Mouse (Mus musculus): ENCODE data around the gene Mpc1.
"Not testable (repeated sequence)": the region's sequence is repeated elsewhere in the genome, so short reads cannot be mapped to it uniquely, and the experiment has no call there.

Gene Mpc1

DNA sequence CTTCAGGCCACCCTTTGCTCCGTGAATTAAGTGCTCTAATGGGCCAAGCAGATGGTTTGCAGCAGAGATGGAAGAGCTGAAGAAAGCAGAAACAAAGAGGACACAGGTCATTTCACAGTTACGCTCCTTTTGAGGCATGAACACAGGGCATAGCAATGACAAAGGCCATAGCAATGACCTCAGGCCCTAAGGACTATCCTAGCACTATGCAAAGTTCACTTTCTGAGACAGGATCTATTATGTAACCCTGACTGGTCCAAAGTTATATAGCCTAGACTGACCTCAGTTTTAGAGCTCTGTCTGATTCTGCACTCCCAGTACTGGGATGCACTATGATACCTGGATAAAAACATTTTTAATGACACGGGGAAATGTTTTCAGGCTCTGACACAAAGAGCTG is 4.3 kb upstream of the Mpc1 start:
- DNase-seq (ENCODE audit: low spot score) = no peak

DNA sequence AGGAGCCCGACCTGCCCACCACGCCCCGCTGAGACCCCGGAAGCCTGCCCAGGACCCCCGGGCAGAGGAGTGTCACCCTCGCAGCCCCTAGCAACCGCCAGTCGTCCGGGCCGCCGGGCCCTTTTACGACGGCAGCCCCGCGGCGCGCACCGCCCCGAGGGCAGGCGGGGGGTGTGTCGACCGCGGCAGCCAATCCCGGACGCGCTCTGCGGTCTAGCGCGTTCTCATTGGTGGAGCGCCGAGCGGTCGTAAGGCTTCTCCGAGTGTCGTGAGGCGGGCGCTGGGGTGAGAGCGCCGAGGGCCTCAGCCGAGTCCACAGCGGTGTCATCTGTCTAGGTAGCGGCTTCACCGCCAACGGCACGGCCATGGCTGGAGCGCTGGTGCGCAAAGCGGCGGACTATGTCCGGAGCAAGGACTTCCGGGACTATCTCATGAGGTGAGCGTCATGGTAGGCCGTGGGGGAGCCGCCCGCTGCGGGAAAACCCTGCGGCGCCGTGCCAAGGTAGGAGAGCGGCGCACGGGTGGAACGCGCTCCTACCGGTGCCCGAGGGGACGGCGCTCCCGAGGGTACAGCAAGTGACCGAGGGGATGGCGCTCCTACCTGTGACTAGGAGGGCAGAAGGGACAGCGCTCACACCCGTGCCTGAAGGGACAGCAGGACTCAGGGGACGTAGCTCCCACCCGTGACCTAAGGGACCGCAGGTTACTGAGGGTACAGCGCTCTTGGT is 986 bp downstream of the Mpc1 start:
- DNase-seq (ENCODE audit: low spot score) = peak; percentile 96

DNA sequence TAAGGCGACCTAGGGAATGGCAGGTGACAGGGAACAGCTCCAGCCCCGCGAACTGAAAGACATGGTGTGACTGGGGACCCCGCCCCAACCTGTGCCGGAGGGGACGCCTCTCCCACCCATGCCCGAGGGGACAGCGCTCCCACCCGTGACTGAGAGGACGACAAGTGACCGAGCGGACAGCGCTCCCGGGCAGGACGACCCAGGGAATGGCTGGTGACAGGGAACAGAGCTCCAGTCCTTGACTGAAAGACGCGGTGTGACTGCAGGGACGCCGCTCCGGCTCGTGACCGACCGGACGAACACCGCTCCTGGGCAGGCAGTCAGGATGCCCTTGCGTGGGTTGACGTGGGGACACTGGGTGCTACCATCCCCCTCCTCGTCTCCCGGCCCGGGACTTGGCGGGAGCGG is 1.6 kb downstream of the Mpc1 start:
- DNase-seq (ENCODE audit: low spot score) = peak; percentile 21

DNA sequence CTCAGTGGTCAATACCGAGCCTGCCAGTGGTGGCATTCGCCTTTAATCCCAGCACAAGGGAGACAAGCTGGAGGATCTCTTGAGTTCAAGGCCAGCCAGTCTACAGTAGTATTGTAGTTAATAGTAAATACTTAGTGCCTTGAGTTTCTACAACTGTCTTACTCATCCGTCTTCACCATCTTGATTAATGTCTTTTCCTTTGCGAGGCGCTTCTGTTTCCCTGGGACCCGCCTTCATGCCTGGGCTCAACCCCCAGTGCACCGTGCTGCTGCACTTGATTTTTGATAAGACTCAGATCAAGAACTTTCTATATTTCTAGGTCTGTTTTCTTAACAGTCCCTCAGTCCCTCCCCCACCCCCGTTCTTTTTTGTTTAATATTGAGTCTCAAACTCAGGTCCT is 2.4 kb downstream of the Mpc1 start:
- no peak for DNase-seq (ENCODE audit: low spot score)

DNA sequence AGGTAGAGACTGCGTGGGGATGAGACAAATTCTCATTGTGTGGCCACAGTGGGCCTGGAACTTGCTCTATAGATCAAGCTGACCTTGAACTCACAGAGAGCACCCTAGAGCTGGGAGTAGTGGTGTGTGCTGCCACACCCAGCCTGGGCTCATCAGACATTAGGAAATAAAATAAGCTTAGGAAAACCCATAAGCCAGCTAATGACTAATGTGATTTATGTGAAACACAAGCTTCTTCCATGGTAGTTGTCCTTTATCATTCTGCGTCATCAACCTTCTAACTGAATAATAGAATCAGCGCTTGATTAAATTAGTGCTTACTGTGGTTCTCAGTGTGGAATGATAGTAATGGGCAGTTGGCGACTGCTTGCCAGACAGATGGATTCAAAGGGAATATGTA is 4.3 kb downstream of the Mpc1 start:
- DNase-seq (ENCODE audit: low spot score) = no peak

DNA sequence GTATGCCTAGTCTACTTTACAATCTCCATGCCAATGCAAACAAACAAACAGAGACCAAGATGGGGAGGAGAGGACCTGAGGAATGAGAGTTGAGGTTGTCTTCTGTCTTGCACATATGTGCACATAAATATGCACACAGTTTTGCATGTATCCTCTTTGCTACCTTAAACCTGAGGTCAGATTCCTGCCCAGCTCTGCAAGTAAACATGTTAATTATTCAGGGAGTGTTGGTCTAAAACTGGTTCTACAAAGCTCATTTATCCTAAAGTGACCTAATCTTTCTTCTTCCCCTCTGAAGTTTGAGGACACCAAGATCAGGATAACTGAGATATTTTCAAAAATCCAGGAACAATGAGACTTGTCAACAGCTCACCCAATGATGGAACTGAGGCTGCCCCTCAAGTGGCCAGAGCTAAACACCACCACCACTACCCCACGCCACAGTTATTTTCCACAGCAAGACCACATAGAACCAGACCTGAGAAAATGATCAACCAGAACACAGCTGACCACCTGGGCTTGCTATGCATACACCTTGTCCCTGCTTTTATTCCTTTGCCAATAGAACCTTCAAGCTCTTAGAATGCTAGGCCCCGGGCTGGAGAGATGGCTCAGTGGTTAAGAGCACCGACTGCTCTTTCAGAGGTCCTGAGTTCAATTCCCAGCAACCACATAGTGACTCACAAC is 7.4 kb downstream of the Mpc1 start:
- DNase-seq (ENCODE audit: low spot score) = no peak

DNA sequence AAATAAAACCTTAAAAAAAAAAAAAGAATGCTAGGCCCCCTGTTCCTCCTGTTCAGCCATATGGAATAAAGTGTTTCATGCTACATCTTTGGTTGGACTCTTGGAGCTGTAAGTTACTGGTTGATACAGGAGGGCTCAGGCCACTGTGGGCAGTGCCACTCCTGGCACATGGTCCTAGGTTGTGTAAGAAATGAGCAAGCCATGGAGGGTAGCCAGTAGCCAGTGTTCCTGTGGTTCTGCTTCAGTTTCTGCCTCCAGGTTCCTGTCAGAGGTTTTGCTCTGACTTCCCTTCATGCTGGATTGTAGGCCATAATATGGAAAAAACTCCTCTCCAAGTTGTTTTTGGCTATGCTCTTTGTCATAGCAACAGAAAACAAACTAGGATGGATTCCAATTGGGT is 8.0 kb downstream of the Mpc1 start:
- no peak for DNase-seq (ENCODE audit: low spot score)

DNA sequence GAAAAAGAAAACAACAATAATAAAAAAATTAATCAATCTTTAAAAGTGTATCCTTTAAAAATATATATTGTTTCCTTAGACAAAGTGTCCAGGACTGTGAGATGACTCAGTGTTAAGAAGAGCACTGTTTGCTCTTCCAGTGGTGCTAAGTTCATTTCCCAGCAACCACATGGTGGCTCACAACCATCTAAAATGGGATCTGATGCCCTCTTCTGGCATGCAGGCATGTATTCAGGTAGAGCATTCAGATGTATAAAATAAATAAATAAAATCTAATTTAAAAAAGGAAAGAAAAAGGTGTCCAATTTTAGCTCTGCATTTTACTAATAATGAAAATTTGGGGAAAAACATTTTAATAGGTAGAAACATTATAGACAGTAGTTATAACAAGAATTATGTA is 13.1 kb downstream of the Mpc1 start:
- no peak for DNase-seq (ENCODE audit: low spot score)

DNA sequence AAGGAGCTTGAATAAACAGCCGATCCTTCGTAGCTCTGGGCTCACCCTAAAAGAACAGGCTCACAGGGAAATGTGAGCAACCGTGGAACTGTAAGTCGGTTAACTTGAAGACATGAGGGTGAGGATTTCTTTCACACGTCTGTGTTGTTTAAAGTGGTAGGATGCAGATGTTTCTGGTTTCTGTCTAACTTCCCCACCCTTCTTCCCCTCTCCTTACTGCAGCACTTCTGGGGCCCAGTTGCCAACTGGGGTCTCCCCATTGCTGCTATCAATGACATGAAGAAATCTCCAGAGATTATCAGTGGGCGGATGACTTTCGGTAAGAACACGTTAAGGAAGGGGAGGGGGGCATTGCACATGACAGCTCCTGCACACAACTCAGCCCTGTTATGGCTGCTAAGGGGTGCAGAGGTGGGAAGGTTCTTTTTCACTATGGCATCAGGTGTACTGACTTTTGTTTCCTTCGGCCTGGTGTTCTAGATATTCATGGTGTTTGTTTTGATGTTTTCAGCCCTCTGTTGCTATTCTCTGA is 13.7 kb downstream of the Mpc1 start:
- no peak for DNase-seq (ENCODE audit: low spot score)

DNA sequence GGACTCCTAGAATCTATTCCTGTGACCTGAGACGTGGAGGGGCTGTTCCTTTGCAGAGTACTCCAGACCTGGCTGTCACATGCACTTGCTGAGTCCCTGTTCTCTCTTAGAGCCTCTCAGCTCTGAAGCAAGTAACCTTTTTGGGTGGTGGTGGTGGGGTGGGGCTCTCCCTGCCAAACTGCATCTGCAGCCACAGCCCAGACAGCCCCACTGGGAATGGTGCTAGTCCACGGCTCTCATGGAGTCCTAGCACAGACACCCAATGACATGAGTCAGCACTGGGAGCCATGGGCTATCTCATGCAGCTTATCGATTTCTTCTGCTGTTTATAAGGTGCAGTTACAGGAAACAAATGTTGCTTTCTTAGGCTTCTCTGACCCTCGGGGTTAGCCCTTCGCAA is 15.0 kb downstream of the Mpc1 start:
- no peak for DNase-seq (ENCODE audit: low spot score)

DNA sequence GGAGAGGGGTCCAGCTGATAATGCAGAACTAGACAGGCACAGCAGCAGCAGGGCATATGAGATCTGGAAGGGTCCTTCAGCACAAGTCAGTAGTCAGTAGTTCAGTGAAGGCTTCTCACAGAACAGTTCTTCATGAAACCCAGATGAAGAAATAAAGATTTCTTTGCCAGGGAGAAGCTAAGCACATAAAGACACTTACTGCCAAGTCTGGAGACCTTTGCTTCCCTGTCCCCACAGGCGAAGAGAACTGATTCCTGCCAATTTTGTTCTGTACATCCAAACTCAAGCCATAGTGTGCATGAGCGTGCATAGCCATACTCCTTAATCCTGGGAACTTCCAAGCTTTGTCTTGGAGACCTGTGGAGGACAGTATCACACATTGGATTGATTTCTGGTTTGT is 15.6 kb downstream of the Mpc1 start:
- no peak for DNase-seq (ENCODE audit: low spot score)

DNA sequence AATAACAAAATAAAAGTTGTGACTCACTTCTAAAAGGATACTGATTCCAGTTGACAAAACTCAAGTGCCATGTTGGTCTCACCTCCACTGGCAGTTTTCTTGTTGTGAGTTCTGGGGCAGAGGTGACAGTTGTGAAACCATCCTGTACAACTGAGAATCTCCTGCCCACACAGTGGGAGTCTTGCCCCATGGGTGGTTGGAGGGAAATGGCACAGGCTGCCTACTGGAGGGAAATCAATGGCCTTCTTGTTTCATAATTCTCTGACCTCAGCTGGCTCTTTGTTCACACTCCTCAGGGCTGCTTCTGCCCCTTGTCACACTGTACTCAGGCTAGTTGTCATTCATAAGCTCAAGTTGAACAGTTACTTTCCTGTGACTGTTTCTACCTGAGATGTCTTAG is 16.8 kb downstream of the Mpc1 start:
- DNase-seq (ENCODE audit: low spot score) = peak; percentile 44

DNA sequence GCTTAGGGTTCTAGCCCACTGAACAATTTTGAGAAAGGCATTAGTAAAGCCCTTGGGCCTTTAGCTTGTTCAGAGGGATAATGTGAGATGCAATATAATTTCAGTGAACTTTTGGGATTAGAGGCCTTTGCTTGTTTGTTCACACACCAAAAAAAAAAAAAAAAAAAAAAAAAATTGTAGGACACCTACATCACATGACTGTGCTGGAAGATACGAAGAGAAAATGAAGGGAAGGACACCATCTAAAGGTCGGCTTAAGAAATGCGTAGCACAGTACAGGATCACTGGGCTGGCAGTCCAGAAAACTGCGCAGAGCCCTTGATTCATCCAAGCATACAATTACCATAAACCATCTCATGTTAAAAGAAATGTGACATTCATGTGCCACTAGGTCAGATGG is 18.8 kb downstream of the Mpc1 start:
- no peak for DNase-seq (ENCODE audit: low spot score)

DNA sequence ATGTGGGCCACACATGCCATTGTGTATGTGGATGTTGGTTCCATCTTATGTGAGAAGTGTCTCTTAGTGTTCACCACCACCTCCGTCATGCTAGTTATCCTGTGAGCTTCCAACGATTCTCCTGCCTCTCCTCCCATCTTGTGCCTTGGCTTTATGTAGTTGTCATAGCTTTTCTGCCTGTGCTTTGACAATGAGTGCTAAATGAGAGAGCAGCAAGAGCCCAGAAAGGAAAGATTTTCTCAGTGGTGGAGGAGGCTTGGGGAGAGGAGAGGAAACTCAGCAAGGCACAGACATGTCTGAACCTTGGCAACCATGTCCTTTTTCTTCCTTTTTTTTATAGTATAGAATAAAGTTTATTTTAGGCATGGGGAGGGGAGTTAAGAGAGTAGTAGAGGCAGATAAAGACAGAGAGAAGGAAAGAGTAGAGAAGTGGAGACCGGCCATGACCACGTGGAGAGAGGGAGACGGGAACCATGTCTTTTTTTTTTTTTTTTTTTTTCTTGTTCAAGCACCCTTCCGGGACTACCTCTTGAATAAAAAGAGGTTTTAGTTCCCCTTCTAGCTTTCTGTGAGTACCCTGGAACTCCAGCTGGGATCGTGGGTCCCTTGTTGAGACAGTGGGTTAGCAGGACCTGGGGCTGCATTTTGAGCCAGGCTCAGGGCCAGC is 20.2 kb downstream of the Mpc1 start:
- DNase-seq (ENCODE audit: low spot score) = no peak

DNA sequence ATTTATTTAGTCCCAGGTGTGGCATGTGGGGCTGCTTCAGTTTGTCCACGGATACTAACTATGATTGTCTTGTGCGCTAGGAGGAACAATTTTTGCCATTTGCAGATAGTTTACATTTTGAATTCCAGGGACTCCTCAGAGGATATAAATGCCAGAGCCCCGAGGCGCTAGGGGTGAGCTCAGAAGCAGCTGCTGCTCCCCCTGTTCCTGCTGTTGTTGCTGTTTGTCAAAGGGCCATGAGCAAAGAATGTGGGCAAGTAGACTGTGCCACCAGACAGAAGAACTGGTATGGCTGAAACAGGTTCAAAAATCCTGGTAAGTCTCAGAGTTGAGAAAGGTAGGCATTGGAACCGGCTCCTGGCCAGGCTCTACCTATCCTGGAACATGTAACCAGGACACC is 21.0 kb downstream of the Mpc1 start:
- no peak for DNase-seq (ENCODE audit: low spot score)

DNA sequence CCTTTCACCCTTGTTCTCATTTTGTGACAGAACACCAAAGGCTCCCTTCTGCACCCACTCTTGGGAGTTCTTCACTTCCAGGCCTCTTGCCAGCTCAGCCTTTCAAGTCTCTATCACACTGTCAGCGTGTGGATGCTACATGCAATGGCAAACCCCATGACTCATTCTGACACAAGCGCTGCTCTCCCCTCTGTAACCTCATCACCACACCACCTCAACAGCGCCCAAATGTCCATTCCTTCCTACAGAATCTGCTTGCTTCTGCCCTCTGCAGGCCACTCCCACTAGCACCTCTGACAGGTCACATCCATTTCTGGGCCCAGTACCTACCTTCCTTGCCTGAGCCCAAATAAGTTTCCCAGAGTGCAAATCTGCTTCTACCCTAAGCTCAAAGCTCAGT is 23.1 kb downstream of the Mpc1 start:
- DNase-seq (ENCODE audit: low spot score) = peak; percentile 27

DNA sequence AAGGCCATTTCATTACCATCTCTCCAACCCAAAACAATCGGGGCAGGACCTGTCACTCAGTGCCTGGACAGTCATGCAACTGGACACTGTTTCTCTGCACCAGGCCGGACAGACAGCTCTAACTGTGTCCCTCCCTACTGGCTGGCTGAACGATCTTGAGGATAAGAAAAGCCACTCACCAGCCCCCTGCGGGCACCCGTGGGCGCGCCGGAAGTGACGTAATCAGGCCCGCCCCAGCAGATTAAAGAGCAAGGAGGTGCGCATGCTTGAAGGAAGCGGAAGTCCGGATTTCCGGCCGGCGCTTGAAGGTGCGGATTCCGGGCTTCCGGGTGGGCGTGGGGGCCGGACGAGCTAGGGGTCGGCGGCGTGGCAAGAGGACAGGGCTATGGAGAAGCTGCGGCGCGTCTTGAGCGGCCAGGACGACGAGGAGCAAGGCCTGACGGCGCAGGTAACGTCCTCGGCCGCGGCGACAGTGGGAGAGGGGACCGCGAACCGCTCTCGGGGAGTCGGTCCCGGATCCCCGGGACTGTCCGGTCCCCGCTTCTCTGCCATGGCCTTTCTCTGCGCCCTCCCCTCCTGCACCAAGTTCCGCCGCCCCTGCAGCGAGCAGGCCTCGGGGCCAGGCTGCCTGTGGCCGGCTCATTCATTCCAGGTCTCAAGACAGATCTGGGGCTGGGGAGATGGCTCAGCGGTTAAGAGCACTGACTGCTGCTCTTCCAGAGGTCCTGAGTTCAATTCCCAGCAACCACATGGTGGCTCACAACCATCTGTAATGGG is 28.3 kb downstream of the Mpc1 start, which contains the start of gene Sft2d1:
TSS of gene Sft2d1 (plus strand) at position 265 of the 777 bp plus-strand sequence.
- DNase-seq (ENCODE audit: low spot score) = peak; percentile 98

DNA sequence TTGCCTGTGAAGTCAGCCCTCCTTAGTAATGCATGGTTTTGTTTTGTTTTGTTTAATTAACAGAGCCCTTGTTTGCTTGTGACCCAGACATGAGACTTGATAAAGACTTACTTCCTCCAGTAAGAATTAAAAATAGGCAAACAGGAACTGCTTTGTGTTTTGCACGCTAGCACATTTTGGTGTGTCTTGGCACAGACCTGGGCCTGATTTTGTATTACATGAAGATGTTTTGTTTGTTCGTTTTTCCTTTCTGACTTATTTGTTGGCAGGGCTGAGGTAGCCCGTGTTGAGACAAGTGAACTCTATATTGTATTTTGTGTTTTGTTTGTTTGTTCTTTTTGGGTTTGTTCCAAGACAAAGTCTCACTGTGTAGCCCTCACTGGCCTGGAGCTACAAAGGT is 29.0 kb downstream of the Mpc1 start:
- no peak for DNase-seq (ENCODE audit: low spot score)

DNA sequence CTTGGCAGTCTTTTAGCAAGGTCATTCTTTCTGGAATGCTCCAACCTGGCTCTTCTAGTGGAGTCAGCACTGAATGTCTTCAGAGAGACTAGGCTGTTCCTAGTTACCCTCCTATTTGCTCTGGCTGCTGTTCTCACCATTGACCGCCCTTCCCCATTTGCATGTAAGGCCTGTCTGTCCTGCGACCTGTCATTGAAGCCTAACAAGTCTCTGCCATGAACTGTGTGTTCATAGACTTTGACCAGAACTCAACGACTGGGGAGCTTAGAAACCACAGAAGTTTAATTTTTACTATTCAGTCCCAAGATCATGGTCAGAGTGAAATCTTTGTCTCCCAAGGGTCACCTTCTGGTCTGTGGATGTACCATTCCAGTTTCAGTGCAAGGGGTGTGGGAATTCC is 31.3 kb downstream of the Mpc1 start:
- no peak for DNase-seq (ENCODE audit: low spot score)

DNA sequence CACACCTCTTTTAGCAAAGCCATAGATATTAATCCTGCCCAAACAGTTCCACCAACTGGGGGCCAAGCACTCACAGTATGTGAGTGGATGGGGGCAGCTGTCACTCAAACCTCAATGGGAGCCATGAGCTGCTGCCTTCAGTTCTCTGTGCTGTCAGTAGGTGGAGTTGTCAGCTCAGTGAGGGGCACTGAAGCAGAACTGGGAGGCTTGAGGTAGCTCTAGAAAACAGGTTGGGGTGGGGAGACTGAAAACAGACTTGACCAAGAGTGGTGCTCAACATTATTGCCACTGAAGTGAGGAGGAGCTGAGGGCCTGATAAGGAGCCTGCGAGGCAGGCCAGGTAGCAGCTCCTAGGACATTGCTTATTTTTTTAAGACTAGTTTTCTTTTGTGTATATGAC is 33.5 kb downstream of the Mpc1 start:
- DNase-seq (ENCODE audit: low spot score) = no peak

DNA sequence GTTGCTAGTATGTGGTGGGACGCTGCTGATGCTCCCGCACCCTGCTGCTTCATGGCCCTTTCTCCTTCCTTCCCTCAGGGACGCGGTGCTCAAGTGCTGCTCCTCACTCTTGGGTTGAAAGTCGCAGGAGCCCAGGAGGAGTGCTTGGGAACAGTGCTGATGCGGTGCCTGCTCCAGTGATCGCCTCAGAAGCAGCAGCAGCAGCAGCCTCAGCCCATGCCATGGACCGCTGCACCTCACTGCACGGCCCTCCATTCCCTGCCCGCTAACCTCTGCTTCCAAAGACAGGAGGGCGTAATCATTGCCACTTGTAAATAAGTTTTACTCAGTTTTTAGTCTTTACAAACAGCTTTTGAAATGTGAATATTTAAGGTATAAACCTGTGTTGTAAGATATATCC is 44.2 kb downstream of the Mpc1 start:
- not testable (repeated sequence) for DNase-seq (ENCODE audit: low spot score)

DNA sequence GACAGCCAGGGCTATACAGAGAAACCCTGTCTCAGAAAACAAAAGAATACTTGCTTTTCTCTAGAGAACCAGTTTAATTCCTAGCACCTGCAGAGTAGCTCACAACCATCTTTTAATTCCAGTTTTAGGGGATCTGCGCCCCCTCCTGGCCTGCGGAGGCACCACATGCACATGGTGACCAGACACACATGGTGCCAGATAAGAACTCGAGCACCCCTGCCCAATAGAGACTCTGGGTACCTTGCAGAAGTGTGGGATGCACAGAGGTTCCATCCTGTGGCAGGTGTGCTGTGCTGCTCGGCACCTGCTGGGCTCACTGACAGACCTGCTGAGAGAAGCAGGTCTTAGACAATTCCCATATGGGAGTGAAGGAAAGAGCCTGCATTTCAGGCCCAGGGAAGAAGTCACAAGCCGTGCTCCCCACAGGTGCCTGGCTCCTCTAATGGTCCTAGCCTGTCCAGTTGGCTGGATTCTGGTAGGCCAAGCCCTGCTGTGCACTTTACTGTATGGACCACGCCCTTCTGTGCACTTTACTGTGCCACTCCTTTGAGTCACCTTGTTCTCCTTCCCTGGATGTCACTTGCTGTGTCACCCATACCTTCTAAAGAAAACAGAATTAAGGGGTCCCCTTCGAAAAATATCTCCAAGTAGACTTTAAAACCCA is 45.9 kb downstream of the Mpc1 start:
- DNase-seq (ENCODE audit: low spot score) = no peak

Data from layer of hippocampus, adult 11-12 months (tissue).